Mouse (Mus musculus) midbrain, embryonic 13.5 days (tissue): Measurements from ENCODE around the gene Ric3. TPM values are rescaled to one million over a fixed set of nuclear protein-coding genes. Genes with fewer than 3 reads are reported as not detected.

ENCODE experiments used
- ATAC-seq: fragments of 200-750 bp; cut with Nextera tagmentation; 2 replicates; pipeline ENCODE4 v1.8.0; 2017; ENCODE audit warnings: mild to moderate bottlenecking, moderate TSS enrichment, moderate library complexity
- H3K27ac ChIP-seq: fragments of 300-500 bp; sonication (generic); 2 replicates; pipeline ENCODE4 v1.5.1; 2015; ENCODE audit warnings: inconsistent platforms, mild to moderate bottlenecking, moderate library complexity
- H3K27me3 ChIP-seq: fragments of 300-500 bp; sonication (generic); 2 replicates; pipeline ENCODE4 v1.6.1; 2015; ENCODE audit warnings: mild to moderate bottlenecking, inconsistent platforms
- H3K36me3 ChIP-seq: fragments of 300-500 bp; sonication (generic); 2 replicates; pipeline ENCODE4 v1.6.1; 2015; ENCODE audit warnings: mild to moderate bottlenecking, inconsistent platforms
- H3K4me1 ChIP-seq: fragments of 300-500 bp; sonication (generic); replicated peaks from 2 replicates; pipeline ENCODE4 v1.6.1; 2015; ENCODE audit warnings: inconsistent platforms
- H3K4me2 ChIP-seq: fragments of 300-500 bp; sonication (generic); replicated peaks from 2 replicates; pipeline ENCODE4 v1.6.1; 2015; ENCODE audit warnings: moderate library complexity, mild to moderate bottlenecking, inconsistent platforms
- H3K4me3 ChIP-seq: fragments of 300-500 bp; sonication (generic); replicated peaks from 2 replicates; pipeline ENCODE4 v1.5.1; 2015; ENCODE audit warnings: mild to moderate bottlenecking, inconsistent platforms
- H3K9ac ChIP-seq: fragments of 300-500 bp; sonication (generic); replicated peaks from 2 replicates; pipeline ENCODE4 v1.6.1; 2015; ENCODE audit warnings: mild to moderate bottlenecking, inconsistent platforms
- H3K9me3 ChIP-seq: fragments of 300-500 bp; sonication (generic); 2 replicates; pipeline ENCODE4 v1.6.1; 2016; ENCODE audit warnings: mild to moderate bottlenecking, inconsistent platforms
- WGBS: fragments of 180-500 bp; shearing (Covaris S2); methylation state at CpG from one replicate; pipeline ENCODE4 v1.1.7; 2015; 5-methylcytosine and 5-hydroxymethylcytosine counted together
- polyA plus RNA-seq: library from polyadenylated mRNA; unstranded; fragments of >200 nt; fragmentation: Nextera tagmentation; extraction: Ambion mirVana; gene quantifications from 2 replicates; pipeline ENCODE4 v1.2.1, GENCODE M21; 2015

Gene Ric3
- polyA plus RNA-seq, 1 experiment from 2014 or later: 34.0 TPM

- peak overlapping the region; percentile 36 for H3K9ac ChIP-seq
- no peak overlapping the region for H3K4me2 ChIP-seq
- peaks cover 51% of the 10 kb centered on the region for H3K4me1 ChIP-seq
- peak overlapping the region; percentile 75 for H3K27ac ChIP-seq
- 36% methylated on average over 5 of the region's 5 CpGs for WGBS
- ATAC-seq: peak; percentile 21; the same call in 1 of the 2 replicates
- peaks cover 2% of the 10 kb centered on the region; the same call in 1 of the 2 replicates for H3K27me3 ChIP-seq
- no peaks in the 10 kb centered on the region for H3K9me3 ChIP-seq
- H3K4me3 ChIP-seq: no peak overlapping the region
- H3K36me3 ChIP-seq: peaks cover 13% of the 10 kb centered on the region; the same call in 1 of the 2 replicates
Observed at GRCm38 (mm10) chr7:109016378-109016923, 66.7 kb downstream of the Ric3 start.

DNA sequence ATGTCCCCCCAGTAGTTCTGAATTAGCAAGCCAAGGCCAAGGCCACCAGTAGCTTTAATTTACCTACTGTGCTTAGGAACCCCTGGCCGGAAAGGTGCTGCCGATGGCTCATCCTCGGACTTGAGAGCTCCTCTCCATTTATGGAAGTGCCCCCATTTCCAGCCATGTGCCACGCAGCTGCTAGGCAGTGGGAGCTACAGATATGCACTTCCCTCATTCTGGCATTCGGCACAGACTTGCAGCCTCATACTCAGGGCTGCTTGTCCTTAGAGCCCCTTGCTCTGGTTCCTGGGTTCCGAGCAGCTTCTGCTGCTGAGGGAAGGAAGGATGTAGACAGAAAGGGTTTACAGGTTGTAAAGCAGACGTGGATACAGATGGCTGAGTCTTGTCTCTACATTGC, 68.3 kb downstream of the Ric3 start:
- H3K27ac ChIP-seq: no peak overlapping the region
- peaks cover 61% of the 10 kb centered on the region for H3K4me1 ChIP-seq
- H3K9me3 ChIP-seq: no peaks in the 10 kb centered on the region
- H3K9ac ChIP-seq: no peak overlapping the region; the same call in 1 of the 2 replicates
- no peak for ATAC-seq
- H3K4me2 ChIP-seq: no peak overlapping the region
- peaks cover 9% of the 10 kb centered on the region for H3K27me3 ChIP-seq
- 86% methylated on average over 7 of the region's 7 CpGs for WGBS
- H3K36me3 ChIP-seq: peaks cover 13% of the 10 kb centered on the region; the same call in 1 of the 2 replicates
- H3K4me3 ChIP-seq: no peak overlapping the region

- peaks cover 61% of the 10 kb centered on the region for H3K4me1 ChIP-seq
- peak overlapping the region; percentile 90; the same call in 1 of the 2 replicates for H3K27ac ChIP-seq
- H3K9ac ChIP-seq: peak overlapping the region; percentile 57
- H3K9me3 ChIP-seq: no peaks in the 10 kb centered on the region
- no peak for ATAC-seq
- peak overlapping the region; percentile 73 for H3K4me2 ChIP-seq
- WGBS: 38% methylated on average over 4 of the region's 4 CpGs
- H3K27me3 ChIP-seq: peaks cover 21% of the 10 kb centered on the region
- peak overlapping the region; percentile 82 for H3K4me3 ChIP-seq
- H3K36me3 ChIP-seq: peaks cover 6% of the 10 kb centered on the region; the same call in 1 of the 2 replicates
Observed at GRCm38 (mm10) chr7:109012998-109013625, 70.0 kb downstream of the Ric3 start.

- no peaks in the 10 kb centered on the region for H3K9me3 ChIP-seq
- peak overlapping the region; percentile 82 for H3K4me3 ChIP-seq
- peak overlapping the region; percentile 73 for H3K4me2 ChIP-seq
- H3K9ac ChIP-seq: peak overlapping the region; percentile 57
- 70% methylated on average over 1 of the region's 1 CpGs for WGBS
- no peak for ATAC-seq
- peak overlapping the region; percentile 90 for H3K27ac ChIP-seq
- peaks cover 61% of the 10 kb centered on the region for H3K4me1 ChIP-seq
- 0 out of 2 replicates have a peak, but pooled peaks cover under 1% of the 10 kb centered on the region for H3K36me3 ChIP-seq
- peaks cover 21% of the 10 kb centered on the region for H3K27me3 ChIP-seq
Observed at GRCm38 (mm10) chr7:109012575-109012974, 70.6 kb downstream of the Ric3 start.

DNA sequence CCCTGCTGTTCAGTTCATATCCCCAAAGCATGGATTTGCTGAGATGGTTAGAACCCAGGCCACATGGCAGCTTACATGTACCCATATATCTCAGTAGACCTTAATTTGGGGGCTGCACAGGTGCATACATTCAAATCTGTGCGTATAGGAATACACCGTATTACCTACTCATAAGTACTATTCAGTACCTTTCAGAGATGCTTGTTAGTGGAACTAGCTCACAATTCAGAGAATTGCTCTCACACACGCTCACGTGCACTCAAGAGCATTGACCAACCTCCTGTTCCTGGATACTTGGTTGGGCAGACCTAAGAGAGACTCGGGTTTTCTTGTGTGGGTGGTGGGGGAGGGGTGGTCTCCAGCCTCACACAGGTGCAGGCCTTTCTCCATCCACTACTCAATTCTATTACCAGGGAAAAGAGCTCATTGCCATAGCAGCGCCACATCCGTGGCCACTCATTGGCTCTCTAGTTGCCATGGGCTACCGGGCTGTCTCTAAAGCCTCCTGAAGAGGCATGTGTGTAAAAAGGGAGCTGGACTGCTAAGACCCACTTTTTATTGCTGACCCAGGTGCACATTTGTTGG, 71.4 kb downstream of the Ric3 start:
- peak; percentile 90 for ATAC-seq
- H3K27me3 ChIP-seq: peaks cover 23% of the 10 kb centered on the region
- no peaks in the 10 kb centered on the region for H3K36me3 ChIP-seq
- peaks cover 56% of the 10 kb centered on the region for H3K4me1 ChIP-seq
- no peaks in the 10 kb centered on the region for H3K9me3 ChIP-seq
- H3K27ac ChIP-seq: peak overlapping the region; percentile 90
- peak overlapping the region; percentile 93 for H3K9ac ChIP-seq
- peak overlapping the region; percentile 73 for H3K4me2 ChIP-seq
- WGBS: 17% methylated on average over 8 of the region's 8 CpGs
- peak overlapping the region; percentile 82 for H3K4me3 ChIP-seq

- peak overlapping the region; percentile 73 for H3K4me2 ChIP-seq
- 1% methylated on average over 67 of the region's 82 CpGs for WGBS
- peaks cover 49% of the 10 kb centered on the region for H3K4me1 ChIP-seq
- H3K9me3 ChIP-seq: no peaks in the 10 kb centered on the region
- ATAC-seq: peak; percentile 79
- peak overlapping the region; percentile 90 for H3K27ac ChIP-seq
- H3K9ac ChIP-seq: peak overlapping the region; percentile 93
- no peaks in the 10 kb centered on the region for H3K36me3 ChIP-seq
- peak overlapping the region; percentile 82 for H3K4me3 ChIP-seq
- peaks cover 26% of the 10 kb centered on the region for H3K27me3 ChIP-seq
Observed at GRCm38 (mm10) chr7:109010720-109011595, 72.2 kb downstream of the Ric3 start.

DNA sequence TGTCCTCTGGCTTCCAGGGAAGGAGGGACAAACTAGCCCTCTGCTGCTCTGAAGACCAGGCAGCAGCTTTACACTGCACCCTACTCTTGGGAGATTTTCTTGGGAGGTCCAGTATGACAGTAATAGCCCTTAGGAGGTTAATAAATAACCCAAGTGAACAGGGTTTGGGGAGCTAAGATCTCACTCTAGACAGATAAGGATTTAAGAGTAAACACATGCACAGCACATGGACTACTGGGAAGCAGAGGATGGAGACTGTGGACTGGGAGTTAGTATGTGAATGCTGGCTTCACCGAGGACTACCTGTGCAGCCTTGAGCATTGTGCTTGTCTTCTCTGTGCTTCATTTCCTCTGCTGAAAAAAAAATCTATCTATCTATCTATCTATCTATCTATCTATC, 73.9 kb downstream of the Ric3 start:
- Histone ChIP-seq H3K27me3 (peaks cover 26% of the 10 kb centered on the region), H3K4me1 (peaks cover 38% of the 10 kb centered on the region), H3K4me2 (no peak overlapping the region), H3K9me3 (no peaks in the 10 kb centered on the region), H3K27ac (no peak overlapping the region), H3K9ac (no peak overlapping the region), H3K4me3 (no peak overlapping the region), H3K36me3 (no peaks in the 10 kb centered on the region)
- 100% methylated on average over 1 of the region's 1 CpGs for WGBS
- ATAC-seq: no peak

DNA sequence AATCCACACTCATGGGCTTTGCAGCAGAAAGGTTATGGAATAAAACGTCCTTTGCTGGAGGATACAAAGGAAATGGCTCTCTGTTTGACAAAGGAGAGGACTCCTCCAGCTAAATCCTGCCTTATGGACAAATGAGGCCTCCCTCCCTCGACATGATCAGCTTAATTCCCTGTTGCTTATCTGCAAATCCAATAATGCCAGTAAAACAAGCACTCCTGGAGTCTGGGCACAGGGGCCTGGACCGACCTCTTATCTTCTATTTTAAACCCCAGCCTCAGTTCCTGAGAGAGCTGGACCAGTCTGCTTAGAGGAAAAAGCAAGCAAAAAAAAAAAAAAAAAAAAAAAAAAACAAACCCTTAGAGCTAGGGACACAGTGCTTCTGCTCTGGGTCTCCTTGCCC, 79.5 kb downstream of the Ric3 start:
- Histone ChIP-seq H3K4me1 (no peaks in the 10 kb centered on the region), H3K27me3 (peaks cover 14% of the 10 kb centered on the region; the same call in 1 of the 2 replicates), H3K27ac (peak overlapping the region; percentile 22; the same call in 1 of the 2 replicates), H3K36me3 (no peaks in the 10 kb centered on the region), H3K4me3 (no peak overlapping the region), H3K4me2 (no peak overlapping the region), H3K9ac (no peak overlapping the region), H3K9me3 (no peaks in the 10 kb centered on the region)
- no peak for ATAC-seq
- WGBS: 4% methylated on average over 3 of the region's 3 CpGs

- WGBS: 89% methylated on average over 4 of the region's 4 CpGs
- no peak overlapping the region for H3K4me3 ChIP-seq
- no peak overlapping the region for H3K9ac ChIP-seq
- no peaks in the 10 kb centered on the region for H3K9me3 ChIP-seq
- no peak overlapping the region for H3K27ac ChIP-seq
- H3K36me3 ChIP-seq: no peaks in the 10 kb centered on the region
- ATAC-seq: no peak
- H3K27me3 ChIP-seq: 0 out of 2 replicates have a peak, but pooled peaks cover 13% of the 10 kb centered on the region
- H3K4me1 ChIP-seq: no peaks in the 10 kb centered on the region
- no peak overlapping the region for H3K4me2 ChIP-seq
Observed at GRCm38 (mm10) chr7:109001971-109002370, 81.2 kb downstream of the Ric3 start.

- Histone ChIP-seq H3K27me3 (0 out of 2 replicates have a peak, but pooled peaks cover 8% of the 10 kb centered on the region), H3K9ac (no peak overlapping the region), H3K4me1 (no peaks in the 10 kb centered on the region), H3K27ac (no peak overlapping the region), H3K36me3 (no peaks in the 10 kb centered on the region), H3K4me3 (no peak overlapping the region), H3K9me3 (no peaks in the 10 kb centered on the region), H3K4me2 (no peak overlapping the region)
- peak; percentile 59; the same call in 1 of the 2 replicates for ATAC-seq
- 40% methylated on average over 4 of the region's 4 CpGs for WGBS
Observed at GRCm38 (mm10) chr7:109000315-109000954, 82.7 kb downstream of the Ric3 start.

GRCm38 (mm10) chr7:108996156-108996555, 87.0 kb downstream of the Ric3 start:
- no peak for ATAC-seq
- no peak overlapping the region for H3K9ac ChIP-seq
- WGBS: 75% methylated on average over 6 of the region's 6 CpGs
- no peak overlapping the region for H3K27ac ChIP-seq
- H3K9me3 ChIP-seq: no peaks in the 10 kb centered on the region
- no peaks in the 10 kb centered on the region for H3K36me3 ChIP-seq
- no peak overlapping the region for H3K4me2 ChIP-seq
- H3K27me3 ChIP-seq: no peaks in the 10 kb centered on the region
- H3K4me1 ChIP-seq: no peaks in the 10 kb centered on the region
- no peak overlapping the region for H3K4me3 ChIP-seq
